Mouse (Mus musculus) cerebellum, adult 2 months (tissue): Measurements from ENCODE around the gene Nsun3. TPM values are rescaled to one million over a fixed set of nuclear protein-coding genes. Genes with fewer than 3 reads are reported as not detected.

Experiments used
- DNase-seq, 2 experiments: peaks; one replicate each; pipeline ENCODE4 v3.0.0; 2021
- H3K27ac ChIP-seq: fragments of 200-500 bp; 2 replicates; pipeline ENCODE4 v1.5.1; 2012; ENCODE audit warnings: low read length, control low read depth, inconsistent platforms; ENCODE audit not compliant: insufficient read depth
- H3K27me3 ChIP-seq: fragments of 200-500 bp; 2 replicates; pipeline ENCODE4 v1.6.1; 2012; ENCODE audit warnings: inconsistent platforms, mild to moderate bottlenecking, low read length, moderate library complexity; ENCODE audit not compliant: control insufficient read depth, insufficient read depth
- H3K4me1 ChIP-seq: fragments of 200-500 bp; 2 replicates; pipeline ENCODE4 v1.6.1; 2011; ENCODE audit warnings: low read length; ENCODE audit not compliant: control insufficient read depth, insufficient read depth
- H3K4me3 ChIP-seq: fragments of 200-500 bp; replicated peaks from 2 replicates; pipeline ENCODE3; 2011; ENCODE audit warnings: mild to moderate bottlenecking, low read depth, low read length, control low read depth; ENCODE audit not compliant: insufficient read depth
- CTCF ChIP-seq: fragments of 200-500 bp; IDR thresholded peaks from 2 replicates; pipeline ENCODE4 v1.5.1; 2011; ENCODE audit warnings: low read depth, mild to moderate bottlenecking, control low read depth, low read length, moderate library complexity, borderline replicate concordance; ENCODE audit not compliant: insufficient read depth
- POLR2A ChIP-seq: fragments of 200-500 bp; IDR thresholded peaks from 2 replicates; pipeline ENCODE4 v1.6.1; 2011; ENCODE audit warnings: low read length, control low read depth, borderline replicate concordance; ENCODE audit not compliant: insufficient read depth
- WGBS: fragments of 180-500 bp; shearing (Covaris S2); methylation state at CpG from one replicate; pipeline ENCODE4 v1.1.7; 2018; 5-methylcytosine and 5-hydroxymethylcytosine counted together
- polyA plus RNA-seq: library from polyadenylated mRNA; depleted of rRNA; stranded (reverse); fragments of >200 nt; gene quantifications from 2 replicates; pipeline ENCODE4 v1.2.3, GENCODE M21; 2012; rRNA removed

The Nsun3 gene
- polyA plus RNA-seq: 10.4 and 11.2 TPM in 2 replicates

- no peak for TF ChIP-seq CTCF
- TF ChIP-seq POLR2A: peak; percentile 90; the same call in 1 of the 2 replicates
- H3K27me3 ChIP-seq: no peaks in the 10 kb centered on the region
- peak within 1 kb of the TSS; percentile 57 for H3K27ac ChIP-seq
- WGBS: under 1% methylated on average over 41 of the region's 41 CpGs
- peak; percentile 90 to 96 for DNase-seq
- H3K4me1 ChIP-seq: no peaks in the 10 kb centered on the region; the same call in 1 of the 2 replicates
- H3K4me3 ChIP-seq: peak within 1 kb of the TSS; percentile 58
Observed at GRCm38 (mm10) chr16:62786621-62787331, at the start of gene Nsun3. Gene Nsun3 (minus strand): TSS chr16:62786818.

DNA sequence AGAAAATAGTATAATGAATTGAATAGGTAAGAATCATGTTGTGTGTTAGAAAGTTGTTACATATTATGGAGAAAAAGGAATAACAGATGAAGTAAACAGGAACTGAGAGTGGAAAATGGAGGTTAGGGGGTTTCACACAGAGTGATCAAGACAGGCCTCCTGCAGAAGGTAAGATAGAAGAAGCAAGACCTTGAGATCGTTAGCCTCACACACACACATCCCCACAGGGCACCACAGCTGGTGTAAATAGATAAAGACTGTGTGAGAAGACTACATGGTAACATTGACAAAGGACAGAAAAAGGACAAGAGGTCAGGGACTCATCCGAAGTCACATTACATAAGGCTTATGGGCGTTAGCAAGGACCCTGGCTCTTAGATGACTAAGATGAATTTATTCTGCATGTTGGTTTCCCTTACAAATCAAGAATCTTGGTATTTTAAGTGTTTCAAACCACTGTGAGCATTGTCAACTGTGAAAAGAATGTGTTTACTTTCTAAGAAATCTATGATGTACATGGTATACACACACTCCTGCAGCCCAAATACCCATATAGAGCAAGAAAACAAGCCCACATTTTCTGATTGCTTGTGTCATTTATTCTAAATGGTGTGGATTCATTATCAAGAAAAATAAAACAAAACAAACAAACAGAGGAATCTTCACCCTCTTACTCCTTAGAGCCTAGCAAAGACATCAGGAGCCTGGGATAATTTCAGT lies 47.6 kb upstream of the Nsun3 start:
- Histone ChIP-seq H3K4me3 (no peak overlapping the region), H3K27me3 (no peaks in the 10 kb centered on the region), H3K4me1 (no peaks in the 10 kb centered on the region), H3K27ac (no peak overlapping the region)
- no peak for DNase-seq
- 73% methylated on average over 3 of the region's 3 CpGs for WGBS
- TF ChIP-seq POLR2A (no peak), CTCF (no peak)

GRCm38 (mm10) chr16:62832481-62832880 lies 45.9 kb upstream of the Nsun3 start:
- H3K27ac ChIP-seq: no peak overlapping the region
- 17% methylated on average over 4 of the region's 4 CpGs for WGBS
- TF ChIP-seq CTCF: peak; percentile 69
- no peak for TF ChIP-seq POLR2A
- H3K4me3 ChIP-seq: no peak overlapping the region
- peak; percentile 22 to 24 for DNase-seq
- H3K27me3 ChIP-seq: no peaks in the 10 kb centered on the region
- H3K4me1 ChIP-seq: no peaks in the 10 kb centered on the region

DNA sequence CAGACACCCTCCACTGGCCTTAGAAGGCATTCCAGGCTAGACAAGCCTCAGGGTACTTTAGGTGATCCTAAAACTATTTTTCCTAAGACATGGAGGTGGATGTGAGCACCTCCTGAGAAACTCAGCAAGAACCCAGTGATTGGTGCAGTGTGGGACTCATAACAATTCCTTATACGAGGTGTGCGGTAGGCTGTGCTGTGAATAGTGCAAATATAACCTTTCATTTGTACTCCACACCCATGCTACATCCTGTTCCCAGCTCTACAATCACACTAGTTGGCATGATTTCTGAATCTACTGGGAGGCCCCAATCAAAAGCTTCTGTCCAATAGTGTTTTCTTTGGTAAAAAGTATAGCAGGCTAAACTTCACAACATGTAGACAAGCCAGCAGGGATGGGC lies 45.4 kb upstream of the Nsun3 start:
- no peak overlapping the region for H3K4me3 ChIP-seq
- no peaks in the 10 kb centered on the region for H3K4me1 ChIP-seq
- WGBS: 84% methylated on average over 2 of the region's 2 CpGs
- no peaks in the 10 kb centered on the region for H3K27me3 ChIP-seq
- no peak for DNase-seq
- no peak overlapping the region for H3K27ac ChIP-seq
- TF ChIP-seq POLR2A: no peak
- TF ChIP-seq CTCF: no peak

DNA sequence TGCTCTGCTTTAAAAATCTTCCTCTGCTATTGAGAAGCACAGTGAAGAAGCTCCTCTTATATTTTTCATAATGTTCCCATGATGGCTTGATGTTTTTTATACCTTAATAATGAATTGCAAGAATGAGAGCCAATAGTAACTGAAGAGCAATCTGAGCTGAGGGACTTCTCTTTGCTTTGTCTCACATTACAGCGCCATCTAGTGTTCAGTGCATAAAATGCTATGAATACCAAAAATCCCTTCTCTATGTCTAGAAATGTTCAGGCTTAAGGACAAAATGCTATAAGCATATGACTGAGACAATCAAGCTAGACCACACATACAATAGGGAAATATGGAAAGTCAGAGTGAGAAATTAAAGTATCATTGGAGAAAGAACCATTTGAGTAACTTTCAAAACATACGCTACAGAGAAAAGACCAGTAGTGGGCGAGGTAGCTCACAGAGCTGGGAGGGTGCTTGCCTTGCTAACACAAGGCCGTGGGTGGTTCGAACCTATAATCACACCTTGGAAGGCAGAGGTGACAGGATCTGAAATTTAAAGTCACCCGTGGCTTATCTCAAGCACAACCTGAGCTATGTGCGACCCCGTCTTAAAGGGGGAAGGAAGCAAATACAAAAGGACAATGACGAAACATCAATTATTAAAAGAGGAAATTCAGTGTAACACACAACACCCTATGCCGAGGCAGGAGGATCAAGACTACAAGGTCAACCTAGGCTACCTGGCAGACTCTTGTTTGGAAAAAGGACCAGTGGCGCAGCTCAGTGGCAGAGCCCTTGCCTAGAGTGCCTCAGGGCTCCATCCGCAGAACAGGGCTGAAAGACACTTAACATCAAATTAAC lies 39.8 kb upstream of the Nsun3 start:
- H3K4me1 ChIP-seq: no peaks in the 10 kb centered on the region
- no peak overlapping the region for H3K4me3 ChIP-seq
- DNase-seq: peak in 1 of 2 experiments; percentile 18
- WGBS: 79% methylated on average over 12 of the region's 12 CpGs
- H3K27me3 ChIP-seq: no peaks in the 10 kb centered on the region
- TF ChIP-seq POLR2A: no peak
- peak; percentile 45; the same call in 1 of the 2 replicates for TF ChIP-seq CTCF
- H3K27ac ChIP-seq: no peak overlapping the region

GRCm38 (mm10) chr16:62822472-62822871 lies 35.9 kb upstream of the Nsun3 start:
- DNase-seq: no peak
- no peaks in the 10 kb centered on the region for H3K4me1 ChIP-seq
- TF ChIP-seq CTCF: no peak
- TF ChIP-seq POLR2A: no peak
- H3K27me3 ChIP-seq: no peaks in the 10 kb centered on the region
- no peak overlapping the region for H3K27ac ChIP-seq
- 92% methylated on average over 6 of the region's 6 CpGs for WGBS
- no peak overlapping the region for H3K4me3 ChIP-seq

DNA sequence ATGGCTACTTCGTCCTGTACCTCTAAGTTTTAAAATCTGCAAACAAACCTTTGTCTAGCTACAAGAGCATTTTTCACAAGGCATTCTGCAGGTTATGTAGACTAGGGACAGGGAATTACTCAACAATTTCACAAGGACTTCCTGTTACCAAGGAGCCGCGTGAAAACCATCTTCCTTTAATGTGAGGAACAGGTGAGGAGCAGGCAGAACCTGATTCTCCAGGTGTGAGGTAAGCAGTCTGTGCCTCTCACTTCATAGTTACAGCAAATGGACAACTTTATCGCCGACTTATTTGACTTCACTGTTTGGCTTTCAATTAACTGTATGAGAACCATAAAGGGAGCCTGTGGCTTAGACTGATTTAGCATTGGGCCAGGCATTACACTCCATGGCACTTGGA lies 27.9 kb upstream of the Nsun3 start, which contains the start of gene Stx19:
TSS of gene Stx19 (plus strand) at position 186 of the 400 bp plus-strand sequence.
- H3K4me3 ChIP-seq: no peak within 1 kb of the TSS
- no peaks in the 10 kb centered on the region for H3K4me1 ChIP-seq
- no peaks in the 10 kb centered on the region for H3K27me3 ChIP-seq
- DNase-seq: no peak
- 86% methylated on average over 5 of the region's 5 CpGs for WGBS
- no peak within 1 kb of the TSS for H3K27ac ChIP-seq
- TF ChIP-seq CTCF (no peak), POLR2A (no peak)
